Comparison of ENCODE assay signal across 18 mouse cellular contexts in the genomic region with DNA sequence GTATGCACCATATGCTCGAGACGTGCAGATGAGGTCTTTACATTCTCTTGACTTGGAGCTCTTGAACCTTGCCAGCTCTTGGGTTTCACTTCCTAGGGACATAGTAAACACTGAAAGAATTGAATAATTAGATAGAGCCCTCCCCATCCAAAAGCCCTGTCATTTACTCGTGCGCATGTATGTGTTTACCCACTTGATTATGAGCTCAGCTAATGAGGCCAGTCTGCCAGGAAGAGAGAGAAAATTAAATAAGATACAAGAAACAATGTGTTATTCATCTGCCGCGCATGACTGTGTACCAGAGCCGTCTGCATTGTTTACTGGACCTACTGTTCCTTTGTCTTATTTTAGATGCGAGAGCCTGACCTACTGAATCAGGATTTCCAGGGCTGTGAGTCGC. TPM values are rescaled to one million over a fixed set of nuclear protein-coding genes. Genes with fewer than 3 reads are reported as not detected.
DNase-seq lines count a peak whose midpoint lies in the region; TF ChIP-seq lines count a peak whose summit lies in the region.
"Had no signal": no experiment of that assay in that cellular context is flagged by ENCODE, and none has a peak within 500 bp of the region (broad histone marks: within the 10 kb centered on the region; RNA-seq: fewer than 3 reads in every experiment).

No protein-coding gene starts in this region.

- no peak overlapping the region for H3K27ac ChIP-seq in left cerebral cortex, adult 2 months
- H3K27ac ChIP-seq: embryonic facial prominence, embryonic 13.5 days; hindbrain, embryonic 12.5 days; limb, embryonic 12.5 days; liver, embryonic 13.5 days; midbrain, embryonic 12.5 days; stomach, embryonic 15.5 days had no signal

- no peak overlapping the region for H3K4me3 ChIP-seq in left cerebral cortex, adult 2 months
- H3K4me3 ChIP-seq: embryonic facial prominence, embryonic 13.5 days; hindbrain, embryonic 12.5 days; limb, embryonic 12.5 days; liver, embryonic 13.5 days; midbrain, embryonic 12.5 days; stomach, embryonic 15.5 days had no signal

- DNase-seq in left cerebral cortex, adult 2 months (ENCODE audit: extremely low spot score in 1 of 2, low spot score in 2 of 2) = peak; percentile 4 to 5
- DNase-seq in left cerebral cortex, postnatal 25 days (ENCODE audit: low spot score in 2 of 2) = no peak
- peak; percentile 74 for DNase-seq in A20 (ENCODE audit: low read depth, low spot score)
- DNase-seq in MN1 (ENCODE audit: low spot score) = peak; percentile 33
- DNase-seq in lung, postnatal 14 days = peak; percentile 36
- no peak for DNase-seq in adrenal gland, adult 18-20 months (ENCODE audit: low spot score in 2 of 2)
- no peak for DNase-seq in B cell, adult 2 months
- DNase-seq: cerebellum, adult 9-11 months; gastrocnemius, postnatal 36 days; kidney, adult 8-10 months; kidney, postnatal 36 days; layer of hippocampus, adult 9-11 months; liver, embryonic 13.5 days had no signal

- intact Hi-C loops in left cerebral cortex, adult 2 months (cut with DNase I) = no loop called here
- intact Hi-C loops in left cerebral cortex, postnatal 25 days (cut with DNase I) = no loop called here

- no peak for TF ChIP-seq CTCF in left cerebral cortex, adult 2 months (IDR thresholded peaks at IDR 0.05)

RNA-seq across cellular contexts. Expression of a gene that starts 10.5 kb away (rescaled TPM):
- 100 to 1,000 TPM; 111 to 112 TPM for total RNA-seq in left cerebral cortex, adult 2 months (2021)
- total RNA-seq in left cerebral cortex, postnatal 25 days (2021) = 100 to 1,000 TPM; 110 to 121 TPM
- 10 to 100 TPM; 32.0 to 37.3 TPM for total RNA-seq in adrenal gland, adult 18-20 months (2021)

Comparison
In these comparisons a context has a peak if more than half of its experiments do, and no peak if none do; other contexts are left out.
1. DNase-seq: peak in left cerebral cortex, adult 2 months (2 of 2), A20 (single experiment), MN1 (single experiment) and lung, postnatal 14 days (single experiment); none in left cerebral cortex, postnatal 25 days (0 of 2), adrenal gland, adult 18-20 months (0 of 2) and B cell, adult 2 months (0 of 2).